Mouse (Mus musculus): ENCODE data around the gene Cyp8b1.

GRCm38 (mm10) chr9:121899306-121899705, 16.8 kb downstream of the Cyp8b1 start:
- TF ChIP-seq CTCF (IDR thresholded peaks at IDR 0.05; ENCODE audit: borderline replicate concordance, insufficient read depth, low read depth, low read length) (no peak), POLR2A (IDR thresholded peaks at IDR 0.05; ENCODE audit: borderline replicate concordance, insufficient read depth, low read length) (no peak)

Measured in cerebellum, adult 2 months (tissue).